Mouse (Mus musculus) 416B (cell line): ENCODE measurements around the gene Rbfox3.
A peak's percentile ranks its signal among the peaks of the same experiment; 100 is the strongest.

Experiments used
- DNase-seq: peaks from one replicate; pipeline ENCODE4 v3.0.0; 2011; ENCODE audit warnings: low read depth

Gene Rbfox3

GRCm38 (mm10) chr11:118546269-118546668, 365.1 kb downstream of the Rbfox3 start:
- no peak for DNase-seq

DNA sequence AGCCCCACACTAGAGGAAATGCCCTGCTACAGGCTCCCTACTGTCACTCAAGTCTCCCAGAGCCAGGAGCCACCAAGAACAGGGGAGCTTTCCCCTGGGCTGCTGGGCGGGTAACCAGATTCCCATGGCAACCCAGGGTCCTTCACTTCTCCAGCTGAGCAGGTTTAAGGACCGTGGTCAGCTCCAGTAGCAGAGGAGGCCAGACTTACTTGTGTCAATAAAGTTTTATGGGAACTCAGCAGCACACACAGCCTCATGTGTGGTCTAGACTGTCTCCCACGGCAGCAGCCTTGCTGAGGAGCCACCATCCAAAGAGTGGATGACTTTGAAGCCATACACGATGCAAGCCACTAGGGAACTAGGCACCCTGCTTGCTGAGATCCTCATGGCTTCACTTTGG, 365.7 kb downstream of the Rbfox3 start:
- no peak for DNase-seq

DNA sequence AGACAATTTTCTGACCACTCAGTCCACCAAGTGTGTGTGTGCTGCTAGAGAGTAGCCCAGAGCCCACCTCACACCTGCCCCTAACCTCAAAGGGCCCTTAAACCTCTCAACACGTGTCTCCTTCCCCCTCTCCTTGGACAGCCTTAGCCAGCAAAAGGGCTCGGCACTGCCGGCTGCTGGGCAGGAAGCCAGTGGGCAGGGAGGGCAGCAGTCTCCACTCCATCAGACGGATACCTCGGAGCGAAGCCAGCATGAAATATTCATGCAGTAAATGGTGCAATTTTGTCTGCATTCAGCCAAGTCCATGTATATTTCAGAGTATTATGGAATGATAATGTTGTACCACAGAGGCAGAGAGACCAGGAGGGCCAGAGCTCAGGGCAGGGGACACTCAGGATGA, 366.8 kb downstream of the Rbfox3 start:
- DNase-seq: no peak

DNA sequence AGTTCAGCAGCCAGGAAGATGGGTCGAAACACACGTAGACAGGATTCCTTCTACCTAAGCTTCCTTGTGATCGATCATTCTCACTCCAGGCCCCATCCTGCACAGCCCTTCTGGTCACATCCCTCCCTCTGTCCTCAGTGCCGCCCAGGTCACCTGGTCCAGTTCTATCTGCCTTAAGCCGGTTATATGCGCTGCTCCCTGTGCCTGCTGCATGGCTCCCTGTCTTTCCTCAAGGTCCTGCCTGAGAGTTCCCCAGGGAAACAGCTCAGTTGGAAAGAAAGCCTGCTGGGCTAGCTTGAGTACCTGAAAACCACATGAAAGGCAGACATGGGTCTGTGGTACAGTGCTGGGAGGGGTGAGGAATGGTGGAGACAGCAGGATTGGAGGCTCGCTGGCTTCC, 368.5 kb downstream of the Rbfox3 start:
- no peak for DNase-seq

DNA sequence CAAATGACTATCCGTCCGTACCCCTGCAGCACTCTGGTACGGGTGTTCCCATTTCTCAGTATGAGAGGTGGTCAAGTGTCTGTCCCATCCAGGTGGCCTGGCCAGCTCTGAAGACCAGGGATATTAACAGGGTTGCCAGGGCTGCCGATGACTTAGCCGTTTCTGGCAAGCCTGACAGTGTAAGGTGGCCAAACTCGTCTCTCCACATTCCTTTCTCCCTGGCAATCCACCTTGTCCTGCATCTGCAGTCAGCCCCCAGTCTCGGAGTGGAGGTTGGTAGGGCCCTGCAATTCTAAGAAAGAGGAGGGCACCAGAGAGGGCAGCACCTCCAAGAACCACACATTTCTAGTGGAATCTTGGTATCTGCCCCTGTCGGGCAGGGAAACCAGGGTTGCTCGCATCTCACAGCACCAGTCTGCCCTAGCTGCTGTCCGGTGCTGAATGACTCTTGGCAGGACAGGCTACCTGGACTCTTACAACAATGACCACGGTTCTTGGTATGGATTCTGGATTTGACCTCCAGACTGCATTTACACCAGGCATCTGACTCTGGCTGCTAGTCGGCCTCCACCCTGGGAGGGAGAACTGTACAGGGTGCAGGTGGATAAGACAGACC, 370.9 kb downstream of the Rbfox3 start:
- no peak for DNase-seq

DNA sequence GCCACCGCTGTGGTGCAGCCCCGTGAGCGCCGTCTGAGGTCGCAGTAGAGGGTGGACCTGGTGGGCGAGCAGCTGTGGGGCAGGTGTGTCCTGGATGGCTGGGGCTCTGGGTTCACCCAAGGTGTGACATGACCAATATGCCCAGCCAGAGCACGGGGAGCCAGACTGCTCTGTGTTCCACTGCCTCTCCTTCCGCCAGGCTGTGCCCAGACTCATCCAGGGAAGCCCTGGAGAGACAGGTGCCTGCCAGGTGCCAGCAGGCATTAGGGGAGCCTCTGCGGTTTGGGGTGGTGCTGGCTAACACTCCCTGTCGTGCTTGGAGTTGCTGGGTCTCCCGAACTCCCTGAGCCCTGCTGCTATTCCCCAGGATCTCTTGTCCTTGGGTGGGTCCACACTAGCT, 373.4 kb downstream of the Rbfox3 start:
- DNase-seq: no peak

DNA sequence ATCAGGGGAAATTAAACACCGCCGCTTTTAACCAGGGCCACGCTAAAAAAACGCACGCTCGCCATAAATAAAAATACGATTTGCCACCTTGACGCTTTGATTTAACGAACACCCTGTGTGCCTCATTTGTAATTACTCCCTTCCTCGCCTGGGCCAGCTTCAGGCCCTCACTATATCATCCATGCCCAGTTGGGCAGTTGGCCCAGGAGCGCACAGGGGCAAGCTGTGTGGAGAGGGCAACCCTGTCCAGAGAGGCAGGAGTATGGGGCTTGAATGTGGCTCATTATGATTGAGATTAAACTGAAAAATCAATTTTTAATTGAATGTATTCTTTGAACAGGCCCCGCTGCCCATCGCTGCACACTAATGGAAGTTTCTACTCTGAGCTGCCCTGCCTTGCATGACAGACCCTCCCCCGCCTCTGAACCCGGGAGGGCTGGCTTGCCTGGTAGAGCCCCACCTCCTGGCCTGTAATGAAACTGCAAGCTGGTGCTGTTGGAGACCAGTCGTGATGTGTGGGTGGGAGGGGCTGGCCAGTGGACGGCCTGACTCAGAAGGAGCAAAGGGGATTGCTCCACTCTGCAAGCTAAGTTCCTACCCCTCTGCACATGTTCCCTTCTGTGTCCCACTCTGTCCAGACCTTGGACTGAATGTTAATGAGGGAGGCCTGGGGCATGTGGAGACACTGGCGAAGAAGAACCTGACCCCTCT, 376.9 kb downstream of the Rbfox3 start:
- peak; percentile 8 for DNase-seq

GRCm38 (mm10) chr11:118530313-118530712, 381.1 kb downstream of the Rbfox3 start:
- DNase-seq: no peak

- DNase-seq: no peak
These were observed 382.6 kb downstream of the Rbfox3 start for GRCm38 (mm10) chr11:118528761-118529160.

DNA sequence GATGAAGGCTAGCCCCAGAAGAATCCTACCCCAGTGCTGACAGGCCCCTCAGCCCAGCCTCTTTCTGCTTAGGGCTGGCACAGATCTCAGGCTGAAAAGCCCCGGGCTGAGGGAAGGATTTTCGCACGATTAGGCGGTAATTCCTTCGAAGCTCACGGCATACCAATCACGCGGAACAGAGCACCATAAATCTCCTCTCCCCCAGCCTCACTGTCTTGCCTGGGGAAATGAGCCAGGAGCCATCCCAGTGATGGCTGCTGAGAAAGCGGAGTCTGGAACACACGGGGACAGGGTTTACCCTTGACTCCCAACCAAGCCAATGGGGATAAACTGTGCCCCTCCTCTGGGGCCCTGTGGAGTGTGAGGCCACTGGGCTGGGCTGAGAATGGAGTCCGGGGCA, 386.3 kb downstream of the Rbfox3 start:
- no peak for DNase-seq

DNA sequence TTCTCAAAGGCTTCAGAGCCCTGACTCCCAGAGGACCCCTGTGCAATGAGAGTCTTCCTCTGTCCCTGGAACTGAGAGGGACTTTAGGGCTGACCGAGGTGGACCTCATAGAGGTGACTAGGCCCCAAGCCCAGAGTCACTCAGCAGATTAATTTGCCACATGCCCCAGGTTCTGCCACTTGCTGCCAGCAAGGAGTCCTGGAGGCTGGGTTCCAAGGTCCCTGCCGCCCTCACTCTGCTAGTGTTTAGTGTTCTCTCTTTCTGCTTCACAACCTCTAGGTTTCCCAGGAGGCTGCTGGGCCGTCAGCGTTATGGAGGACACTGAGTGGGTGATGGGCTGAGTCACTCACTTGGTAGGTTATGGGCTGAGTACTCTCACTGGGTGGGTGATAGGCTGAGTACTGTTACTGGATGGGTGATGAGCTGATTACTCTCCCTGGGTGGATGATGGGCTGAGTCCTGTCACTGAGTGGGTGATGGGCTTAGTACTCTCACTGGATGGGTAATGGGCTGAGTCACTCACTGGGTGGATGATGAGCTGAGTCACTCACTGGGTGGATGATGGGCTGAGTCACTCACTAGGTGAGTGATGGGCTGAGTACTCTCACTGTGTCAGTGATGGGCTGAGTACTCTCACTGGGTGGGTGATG, 387.8 kb downstream of the Rbfox3 start:
- no peak for DNase-seq

- no peak for DNase-seq
These were observed 390.5 kb downstream of the Rbfox3 start for GRCm38 (mm10) chr11:118520932-118521331.

DNA sequence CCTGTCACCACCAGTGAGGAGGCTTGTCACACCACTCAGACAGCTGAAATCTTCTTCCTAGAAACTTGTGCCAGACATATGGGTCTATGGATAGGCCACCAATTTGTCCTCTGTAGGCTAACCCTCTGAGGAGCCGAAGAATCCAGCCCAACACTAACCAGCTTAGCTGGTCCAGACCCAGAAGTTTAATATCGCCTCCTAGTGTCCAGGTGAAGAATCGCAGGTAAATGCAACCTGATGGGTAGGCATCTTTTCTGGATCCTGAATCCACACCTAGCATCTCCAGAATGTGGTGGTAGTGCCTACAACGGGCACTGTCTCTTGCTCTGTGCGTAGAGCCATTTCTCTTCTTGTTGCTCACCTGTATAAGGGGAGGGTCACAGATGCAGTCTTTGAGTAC, 391.1 kb downstream of the Rbfox3 start:
- peak; percentile 7 for DNase-seq

DNA sequence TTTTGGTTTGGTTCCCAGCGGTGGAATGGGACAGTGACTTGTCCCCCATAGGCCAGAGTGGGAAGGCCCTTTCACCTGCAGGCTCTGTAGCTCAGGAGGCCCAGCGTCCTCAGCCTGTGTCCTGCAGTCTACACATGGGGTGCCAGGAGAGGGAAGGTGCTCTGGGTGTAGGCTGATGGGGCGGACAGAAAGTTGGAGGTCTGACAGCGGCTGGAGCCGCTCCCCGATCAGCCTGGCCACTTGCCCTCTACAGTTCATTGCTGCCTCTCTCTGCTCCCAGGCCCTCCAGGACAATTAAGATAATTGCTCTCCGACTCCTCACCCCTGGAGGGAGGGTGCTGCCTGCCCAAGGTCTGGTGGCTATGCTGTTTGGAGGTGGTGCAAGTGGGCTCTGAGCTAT, 392.7 kb downstream of the Rbfox3 start:
- no peak for DNase-seq

GRCm38 (mm10) chr11:118517924-118518323, 393.5 kb downstream of the Rbfox3 start:
- no peak for DNase-seq

- DNase-seq: no peak
These were observed 399.0 kb downstream of the Rbfox3 start for GRCm38 (mm10) chr11:118512257-118512910.

GRCm38 (mm10) chr11:118511851-118512250, 399.5 kb downstream of the Rbfox3 start:
- DNase-seq: no peak

DNA sequence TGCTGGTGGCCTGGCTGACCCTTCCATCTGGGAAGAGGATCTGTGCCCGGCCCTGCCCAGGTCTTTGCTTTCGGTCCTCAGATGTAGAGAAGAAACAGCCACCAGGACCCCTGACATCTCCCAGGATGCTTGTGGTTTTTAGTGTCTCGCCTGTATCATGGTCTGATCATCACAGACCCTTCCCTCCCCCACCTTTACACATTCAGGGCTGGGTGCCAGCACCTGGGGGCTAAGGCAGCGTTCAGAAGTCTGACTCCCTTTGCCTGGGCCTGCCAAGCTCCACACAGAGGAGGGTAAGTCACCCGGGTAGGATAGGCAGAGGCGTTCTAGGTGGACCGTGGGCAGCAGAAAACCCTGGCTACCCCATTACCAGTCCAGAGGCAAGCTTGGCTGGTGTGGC, 403.1 kb downstream of the Rbfox3 start:
- no peak for DNase-seq

GRCm38 (mm10) chr11:118507904-118508303, 403.5 kb downstream of the Rbfox3 start:
- DNase-seq: peak; percentile 55

DNA sequence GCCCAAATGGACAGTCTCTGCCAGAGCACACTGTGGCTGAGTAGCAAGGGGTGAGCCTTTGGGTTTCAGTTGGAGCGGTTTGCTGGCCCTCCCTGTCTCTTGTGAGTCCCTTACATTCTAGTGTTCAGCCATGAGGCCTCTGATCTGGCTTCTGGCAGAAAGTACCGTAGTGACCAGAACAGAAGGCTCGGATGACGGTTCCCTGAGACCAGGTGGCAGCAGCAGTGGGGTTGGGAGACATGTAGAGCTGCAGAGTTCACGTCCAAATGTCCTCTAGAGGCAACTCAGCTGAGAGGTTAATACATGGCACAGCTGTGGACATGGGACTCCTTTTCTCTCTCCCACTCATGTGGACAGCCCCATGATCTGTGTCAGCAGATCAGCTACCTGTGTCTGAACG, 404.3 kb downstream of the Rbfox3 start:
- no peak for DNase-seq

DNA sequence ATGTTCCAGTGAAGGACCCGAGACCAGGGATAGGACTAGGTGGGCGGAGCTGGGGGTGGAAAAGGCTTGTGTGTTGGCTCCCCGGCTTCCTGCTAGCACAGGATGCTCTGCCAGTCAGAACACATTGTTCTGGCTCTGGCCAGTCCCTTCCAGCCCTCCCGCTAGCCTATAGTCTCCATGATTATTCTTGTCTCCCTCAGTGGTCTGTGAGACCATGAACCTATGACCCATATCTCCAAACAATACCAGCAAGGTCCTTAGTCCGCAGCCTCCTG, 407.3 kb downstream of the Rbfox3 start:
- DNase-seq: no peak

GRCm38 (mm10) chr11:118503418-118504179, 407.8 kb downstream of the Rbfox3 start:
- DNase-seq: no peak
